Mouse (Mus musculus): ENCODE results near the gene Rap1gap2.

Rap1gap2 gene

DNA sequence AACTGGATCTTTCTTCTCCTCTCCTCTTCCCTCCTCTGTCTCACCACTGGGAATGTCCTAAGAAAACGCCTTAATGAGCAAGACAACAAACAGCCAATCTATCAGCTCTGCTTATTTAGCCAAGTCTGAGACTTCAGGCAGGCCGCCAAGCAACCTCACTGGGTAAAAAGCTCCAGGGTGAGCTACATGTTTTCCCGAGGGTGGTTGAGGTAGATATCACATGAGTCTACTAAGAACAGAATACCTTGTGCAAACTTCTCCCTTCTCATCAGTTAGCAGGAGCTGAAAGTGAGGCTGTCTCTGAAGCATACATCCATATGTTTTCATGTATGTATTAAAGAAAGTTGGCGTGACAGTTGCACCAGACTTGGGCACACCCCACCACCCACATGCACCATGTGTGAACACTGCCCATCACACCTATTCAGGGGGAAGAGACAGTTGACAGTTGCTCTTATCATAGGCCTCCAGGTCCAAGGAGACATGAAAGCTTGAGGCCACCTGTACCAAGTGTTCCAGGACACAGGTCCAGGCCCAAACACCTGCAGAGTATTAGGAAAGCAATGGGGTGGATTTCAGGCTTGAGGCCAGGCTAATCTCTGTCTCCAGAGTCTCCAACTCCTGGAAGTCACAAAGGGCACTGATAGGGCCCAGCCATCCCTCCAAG, 35.8 kb downstream of the Rap1gap2 start:
- no peak for DNase-seq (ENCODE audit: low spot score)

DNA sequence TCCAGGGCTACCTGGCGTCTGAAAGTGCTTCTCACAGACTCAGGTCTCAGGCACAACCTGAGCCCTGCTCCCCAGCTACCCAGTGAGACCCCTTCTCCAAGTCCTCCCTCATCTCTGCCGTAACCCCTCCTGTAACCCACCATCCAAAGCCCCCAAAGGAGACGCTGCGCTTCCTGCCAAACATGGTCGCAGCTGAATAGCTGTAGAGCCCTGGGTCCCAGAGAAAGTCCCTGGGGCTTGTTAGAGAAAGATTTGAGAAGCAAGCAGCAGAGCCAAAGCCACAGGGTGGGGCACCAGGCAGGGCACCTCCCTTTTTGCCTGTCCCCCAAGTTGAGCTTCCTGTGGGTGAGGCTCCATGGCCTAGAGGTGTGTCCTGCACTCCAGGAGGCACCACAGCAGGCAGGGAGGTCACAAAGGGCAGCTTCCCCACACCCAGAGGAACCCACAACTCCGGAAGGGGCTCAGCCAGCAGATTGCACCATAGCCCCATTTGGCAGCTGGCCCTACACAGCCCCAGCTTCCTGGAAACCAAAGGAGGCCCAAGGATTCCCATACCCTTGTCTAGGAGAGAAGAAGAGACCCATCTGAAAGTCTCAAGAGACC, 38.2 kb downstream of the Rap1gap2 start:
- no peak for DNase-seq (ENCODE audit: low spot score)

DNA sequence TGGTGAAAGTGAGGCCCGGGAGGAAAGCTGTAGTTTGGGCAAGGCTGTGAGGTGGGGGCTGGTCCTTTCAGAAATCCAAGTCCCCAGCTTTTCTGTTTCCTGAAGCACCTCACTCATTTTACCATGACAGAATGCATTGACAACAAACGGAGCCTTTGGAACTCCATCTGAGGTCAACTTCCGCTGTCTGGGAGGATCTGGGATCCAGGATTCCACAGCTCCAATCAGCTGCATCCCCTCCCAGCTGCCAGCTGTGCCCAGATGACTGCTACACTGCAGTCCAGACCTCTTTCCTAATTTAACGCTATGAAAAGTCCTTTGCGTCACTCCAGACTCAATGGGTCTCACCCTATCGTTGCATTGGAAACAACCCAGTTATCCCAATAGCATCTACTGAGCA, 41.0 kb downstream of the Rap1gap2 start:
- no peak for DNase-seq (ENCODE audit: low spot score)

DNA sequence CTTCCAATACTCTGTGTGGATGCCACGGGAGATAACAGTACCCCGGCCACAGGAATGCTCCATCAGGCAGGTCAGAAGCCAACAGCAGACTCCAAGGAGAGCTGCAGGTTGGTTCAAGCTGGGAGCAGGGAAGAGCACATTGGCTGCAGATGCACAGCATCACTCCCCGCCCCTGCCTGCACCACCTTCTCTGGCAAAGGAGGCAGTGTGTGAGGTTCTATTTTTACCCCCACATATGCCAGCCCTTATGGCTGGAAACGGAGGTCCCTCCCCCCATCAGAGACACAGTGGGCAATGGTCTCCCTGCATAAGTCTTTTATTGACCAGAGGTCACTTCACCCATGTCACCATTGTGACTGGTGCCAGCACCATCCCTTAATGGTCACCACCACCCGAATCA, 42.3 kb downstream of the Rap1gap2 start:
- DNase-seq (ENCODE audit: low spot score) = no peak

GRCm38 (mm10) chr11:74568004-74568403, 42.7 kb downstream of the Rap1gap2 start:
- DNase-seq (ENCODE audit: low spot score) = no peak

DNA sequence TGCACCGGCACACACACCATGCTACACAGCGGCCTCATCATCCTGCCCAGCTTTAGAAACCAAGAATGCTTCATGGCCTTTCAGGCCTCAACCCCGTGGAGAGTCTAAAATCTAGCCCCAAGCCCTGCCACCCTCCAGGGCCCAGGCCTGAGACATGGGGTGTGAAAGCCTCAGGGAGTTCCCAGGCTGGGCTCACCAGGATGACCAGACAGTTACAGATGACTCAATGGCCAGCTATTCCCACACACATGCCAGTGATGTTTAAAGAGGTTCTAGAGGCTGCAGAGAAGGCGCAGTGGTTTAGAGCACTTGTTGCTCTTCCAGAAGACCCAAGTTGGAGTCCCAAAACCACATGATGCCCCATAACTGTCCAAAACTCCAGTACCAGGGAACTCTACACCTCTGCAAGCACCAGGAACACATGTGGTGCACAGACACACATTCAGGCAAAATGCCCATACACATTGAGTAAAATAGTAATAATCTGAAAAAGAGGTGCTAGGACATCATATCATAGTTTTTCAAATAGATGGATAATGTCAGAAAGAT, 44.3 kb downstream of the Rap1gap2 start:
- DNase-seq (ENCODE audit: low spot score) = no peak

DNA sequence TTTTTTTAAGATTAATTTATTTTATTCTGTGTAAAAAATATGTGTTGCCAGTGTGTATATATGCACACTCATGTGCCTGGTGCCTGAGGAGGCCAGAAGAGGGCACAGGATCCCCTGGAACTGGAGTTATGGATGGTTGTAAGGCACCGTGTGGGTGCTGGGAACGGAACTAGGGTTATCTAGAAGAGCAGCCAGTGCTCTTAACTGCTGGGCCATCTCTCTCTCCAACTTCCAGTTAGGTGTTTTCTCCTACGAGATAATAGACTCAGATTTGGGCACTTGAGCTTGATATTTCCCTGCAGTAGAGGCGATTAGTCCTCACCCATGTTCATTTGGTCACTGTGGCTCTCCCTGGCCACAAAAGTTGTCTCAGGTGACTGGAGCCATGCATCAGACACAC, 49.3 kb downstream of the Rap1gap2 start:
- no peak for DNase-seq (ENCODE audit: low spot score)

GRCm38 (mm10) chr11:74560600-74561227, 50.0 kb downstream of the Rap1gap2 start:
- no peak for DNase-seq (ENCODE audit: low spot score)

DNA sequence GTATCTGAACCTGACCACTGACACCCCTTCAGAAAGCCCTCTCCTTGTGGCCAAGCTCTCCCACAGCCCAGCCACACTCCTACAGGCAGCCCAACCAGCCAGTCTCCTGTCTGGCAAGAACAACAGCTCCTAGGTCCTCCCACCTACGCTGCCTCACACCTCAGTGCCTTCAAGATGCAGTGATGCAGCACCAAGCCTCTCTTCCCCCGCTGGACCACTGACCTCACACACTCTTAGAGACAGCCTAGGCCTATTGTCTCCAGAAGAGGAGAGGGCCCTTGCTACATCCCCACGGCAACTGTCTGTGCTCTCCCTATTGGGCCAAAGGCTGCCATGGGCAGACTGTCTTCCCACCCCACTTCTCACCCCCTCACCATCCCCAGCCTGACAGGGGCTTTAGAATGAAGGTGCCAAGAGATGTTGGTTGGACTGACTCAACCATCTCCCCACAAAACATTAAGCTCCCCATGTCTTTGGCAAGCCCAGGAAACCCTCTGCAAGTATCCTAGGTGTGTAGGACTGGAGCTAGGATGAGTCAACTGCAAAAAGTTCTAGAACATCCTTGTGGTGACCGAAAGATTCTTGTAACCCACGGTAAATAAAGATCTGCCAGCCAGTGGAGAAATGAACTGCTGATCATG, 50.8 kb downstream of the Rap1gap2 start:
- no peak for DNase-seq (ENCODE audit: low spot score)

DNA sequence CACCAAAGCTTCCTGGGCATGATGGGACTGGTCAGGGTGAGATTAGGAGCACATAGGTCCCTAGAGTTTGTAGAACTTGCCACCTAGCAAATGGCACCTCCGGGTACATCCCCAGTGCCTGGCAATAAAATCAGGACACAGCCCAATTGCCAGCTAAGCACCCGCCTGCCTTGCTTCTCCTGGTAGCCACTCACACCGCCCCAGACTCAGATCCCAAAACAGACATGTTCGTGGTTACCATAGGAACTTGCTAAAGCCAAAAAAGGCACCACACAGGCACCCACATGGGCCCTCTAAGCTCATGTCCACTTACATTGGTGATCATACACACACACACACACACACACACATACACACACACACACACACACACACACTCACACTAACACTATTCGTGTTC, 51.8 kb downstream of the Rap1gap2 start:
- no peak for DNase-seq (ENCODE audit: low spot score)

GRCm38 (mm10) chr11:74557456-74558230, 53.1 kb downstream of the Rap1gap2 start:
- DNase-seq (ENCODE audit: low spot score) = no peak

DNA sequence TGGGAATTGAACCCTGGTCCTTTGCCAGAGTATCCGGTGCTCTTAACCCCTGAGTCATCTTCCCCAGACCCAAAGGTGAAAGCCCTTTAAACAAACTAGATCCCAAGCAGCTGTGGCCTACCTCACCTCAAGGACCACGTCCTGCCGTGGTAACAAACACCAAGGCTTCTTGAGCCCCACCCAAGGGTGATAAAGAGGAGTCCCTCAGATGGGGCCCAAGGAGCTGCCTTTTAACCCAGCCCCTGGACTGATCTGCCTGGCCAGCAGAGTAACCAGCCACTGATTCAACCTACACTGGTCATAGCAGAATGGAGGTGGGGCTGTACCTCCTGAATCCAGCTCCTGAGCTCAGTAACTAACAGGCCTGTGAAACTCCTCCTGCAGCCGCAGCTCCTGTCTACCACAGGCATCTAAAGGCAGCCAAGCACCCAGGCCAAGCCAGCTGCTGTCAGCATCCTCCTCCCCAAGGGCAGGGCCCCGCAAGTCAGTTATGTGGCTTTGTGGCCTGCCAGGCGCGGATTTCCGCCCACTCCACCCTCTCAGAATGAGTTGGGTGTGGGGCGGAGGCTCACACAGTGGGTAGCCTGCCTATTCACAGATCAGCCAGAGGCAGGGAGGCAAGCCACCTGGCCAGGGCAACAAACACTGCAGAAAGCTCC, 54.9 kb downstream of the Rap1gap2 start:
- no peak for DNase-seq (ENCODE audit: low spot score)

DNA sequence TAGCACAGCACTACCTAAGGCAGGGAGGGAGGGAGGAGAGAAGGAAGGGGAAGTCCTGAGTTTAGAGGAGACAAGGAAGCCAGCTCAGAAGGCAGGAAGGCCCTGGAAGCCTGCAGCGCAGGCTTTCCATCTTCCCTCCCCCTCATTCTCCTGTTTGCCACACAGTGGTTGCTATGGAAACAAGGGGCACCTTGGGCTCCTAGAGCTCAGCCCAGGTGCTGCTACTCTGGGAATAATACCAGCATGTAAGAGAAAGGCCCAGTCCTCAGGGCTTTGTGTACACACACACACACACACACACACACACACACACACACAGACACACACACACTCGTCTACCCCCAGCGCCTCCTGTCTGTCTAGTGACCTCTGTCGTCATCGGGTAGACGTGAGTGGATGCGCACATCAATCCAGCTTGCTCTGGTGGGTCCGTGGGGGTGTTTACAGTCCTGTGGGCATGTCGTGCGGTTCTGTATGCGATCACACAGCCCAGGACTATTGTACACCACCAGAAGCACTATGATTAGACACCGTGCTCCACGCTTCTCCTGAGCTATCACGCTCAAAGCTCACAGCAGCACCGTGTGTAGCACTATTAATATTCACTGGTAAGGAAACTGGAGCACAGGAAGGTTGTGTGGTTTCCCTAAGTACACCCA, 55.9 kb downstream of the Rap1gap2 start:
- DNase-seq (ENCODE audit: low spot score) = no peak

DNA sequence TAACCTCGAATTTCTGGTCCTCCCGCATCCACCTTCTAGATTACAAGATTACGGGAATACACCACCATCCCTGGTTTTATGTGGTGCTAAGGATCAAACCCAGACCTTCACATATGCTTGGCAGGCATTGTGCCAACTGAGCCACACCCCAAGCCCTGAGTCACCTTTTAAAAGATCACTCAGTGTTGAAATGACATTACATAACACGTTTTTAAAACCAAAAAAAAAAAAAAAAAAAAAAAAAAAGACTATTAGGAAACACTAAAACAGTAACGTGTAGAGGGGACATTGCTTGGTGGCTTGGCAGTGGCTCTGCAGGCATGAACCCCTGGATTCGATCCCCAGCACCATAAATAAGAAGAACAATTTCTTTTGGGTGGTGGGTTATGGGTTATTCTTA, 59.1 kb downstream of the Rap1gap2 start:
- no peak for DNase-seq (ENCODE audit: low spot score)

GRCm38 (mm10) chr11:74550615-74551102, 60.1 kb downstream of the Rap1gap2 start:
- no peak for DNase-seq (ENCODE audit: low spot score)

DNA sequence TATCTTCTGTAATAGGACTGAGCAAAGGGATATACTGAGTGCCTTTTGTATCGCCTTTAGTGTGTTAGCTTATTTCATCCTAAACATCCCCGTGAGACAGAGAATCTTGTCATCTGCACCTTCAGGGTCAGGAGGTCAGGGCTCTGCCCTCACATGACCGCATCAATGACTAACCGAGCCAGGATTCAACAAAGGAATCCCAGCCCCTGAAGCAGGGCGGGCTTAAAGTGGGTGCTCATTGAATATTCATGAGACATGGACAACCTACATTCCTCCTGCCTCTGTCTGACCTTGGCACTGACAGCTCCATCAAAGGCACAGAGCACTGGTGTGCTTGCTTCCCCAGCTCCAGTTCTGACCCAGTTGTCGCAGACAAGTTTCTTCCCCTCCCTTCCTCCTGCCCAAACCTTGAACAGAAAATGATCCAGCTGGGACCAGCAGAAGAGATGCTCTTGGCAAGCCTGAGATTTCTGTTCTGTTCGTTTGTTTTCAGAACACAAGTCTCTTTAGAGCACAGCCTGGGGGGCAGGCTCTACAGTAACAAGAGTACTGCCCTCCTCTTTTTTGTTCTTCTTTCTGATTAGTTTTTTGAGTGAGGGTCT, 61.8 kb downstream of the Rap1gap2 start:
- no peak for DNase-seq (ENCODE audit: low spot score)

- no peak for DNase-seq (ENCODE audit: low spot score)
Observed at GRCm38 (mm10) chr11:74546933-74547694, 63.6 kb downstream of the Rap1gap2 start.

GRCm38 (mm10) chr11:74546165-74546564, 64.5 kb downstream of the Rap1gap2 start:
- no peak for DNase-seq (ENCODE audit: low spot score)

DNA sequence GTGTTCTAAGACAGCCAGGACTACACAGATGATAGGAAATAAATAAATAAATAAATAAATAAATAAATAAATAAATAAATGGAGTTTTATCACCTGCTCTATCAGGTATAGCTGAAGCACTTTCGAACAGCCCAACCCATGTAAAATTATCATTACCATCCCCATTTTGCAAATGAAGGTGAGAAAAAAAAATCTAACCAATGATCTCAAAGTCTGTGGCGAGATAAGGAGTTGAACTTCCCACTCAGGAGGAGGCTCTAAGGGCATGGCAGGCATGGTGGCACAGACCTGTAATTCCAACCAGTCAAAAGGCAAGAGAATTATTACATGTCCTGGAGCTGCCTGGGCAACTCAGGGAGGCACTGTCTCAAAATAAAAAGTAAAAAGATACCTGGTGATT, 65.2 kb downstream of the Rap1gap2 start:
- DNase-seq (ENCODE audit: low spot score) = no peak

DNA sequence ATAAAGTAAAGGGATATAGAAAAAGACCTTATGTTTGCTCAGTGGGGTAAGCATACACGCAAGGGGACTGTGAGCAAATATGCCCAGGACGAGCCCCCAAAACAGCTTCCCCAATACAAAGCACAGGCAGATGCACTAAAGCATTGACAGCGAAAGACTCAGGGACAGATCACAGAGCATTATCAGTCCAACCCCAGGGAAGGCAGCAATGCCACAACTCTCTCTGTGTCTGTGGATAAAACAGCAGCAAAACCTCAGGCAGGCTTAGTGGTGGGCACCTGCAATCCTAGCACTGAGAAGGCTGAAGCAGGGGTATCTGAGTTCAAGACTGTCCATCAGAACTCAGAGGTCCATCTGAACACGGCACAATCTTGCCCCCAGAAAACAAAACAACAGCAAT, 73.4 kb downstream of the Rap1gap2 start:
- no peak for DNase-seq (ENCODE audit: low spot score)

All from layer of hippocampus, adult 9-10 months (tissue).